ENCODE assay signal across 8 mouse cellular contexts in genomic region chr2:118926361-118926997, GRCm38 (mm10). TPM values are rescaled to one million over a fixed set of nuclear protein-coding genes. Genes with fewer than 3 reads are reported as not detected.
DNase-seq lines count a peak whose midpoint lies in the region; ATAC-seq and TF ChIP-seq lines count a peak whose summit lies in the region.

Gene Chst14, plus strand, starts transcription at chr2:118926496.

- 1% methylated on average over 39 of the region's 47 CpGs for WGBS in hindbrain, embryonic 12.5 days
- under 1% methylated on average over 38 of the region's 47 CpGs for WGBS in limb, embryonic 10.5 days
- 3% methylated on average over 47 of the region's 47 CpGs for WGBS in small intestine, adult 2 months

- H3K27me3 ChIP-seq in hindbrain, embryonic 12.5 days, result no peaks in the 10 kb centered on the region
- no peaks in the 10 kb centered on the region for H3K27me3 ChIP-seq in limb, embryonic 10.5 days (ENCODE audit: low read depth, poor library complexity, severe bottlenecking)
- no peaks in the 10 kb centered on the region for H3K27me3 ChIP-seq in small intestine, adult 2 months (ENCODE audit: control insufficient read depth, insufficient read depth, low read length)

- TF ChIP-seq POLR2A in small intestine, adult 2 months (IDR thresholded peaks at IDR 0.05; ENCODE audit: low read depth, low read length), result no peak

- no peak for TF ChIP-seq CTCF in small intestine, adult 2 months (IDR thresholded peaks at IDR 0.05; ENCODE audit: extremely low read depth, insufficient read length, insufficient replicate concordance, low read depth, low read length)

- no peak for DNase-seq in frontal cortex, adult 2 months (ENCODE audit: extremely low spot score in 1 of 2, low spot score in 1 of 2)
- DNase-seq in cerebellum, adult 9-11 months, result peak; percentile 75
- DNase-seq in gastrocnemius, adult 18-20 months (ENCODE audit: low spot score), result peak; percentile 68
- peak; percentile 87 for DNase-seq in limb, embryonic 10.5 days (ENCODE audit: low spot score)
- DNase-seq in mesoderm, embryonic 11.5 days (ENCODE audit: low read depth, low spot score), result peak; percentile 73

- peaks cover 22% of the 10 kb centered on the region for H3K36me3 ChIP-seq in hindbrain, embryonic 12.5 days
- H3K36me3 ChIP-seq in limb, embryonic 10.5 days, result peaks cover 18% of the 10 kb centered on the region
- peaks cover 10% of the 10 kb centered on the region for H3K36me3 ChIP-seq in small intestine, adult 2 months (ENCODE audit: control insufficient read depth, insufficient read depth, low read length)

- H3K9ac ChIP-seq in hindbrain, embryonic 12.5 days, result peak within 1 kb of the TSS; percentile 81

- no peaks in the 10 kb centered on the region for H3K9me3 ChIP-seq in hindbrain, embryonic 12.5 days (replicated peaks)
- H3K9me3 ChIP-seq in limb, embryonic 10.5 days (replicated peaks), result no peaks in the 10 kb centered on the region

- ATAC-seq in frontal cortex, adult (ENCODE audit: low TSS enrichment), result peak; percentile 50
- ATAC-seq in hindbrain, embryonic 12.5 days (ENCODE audit: low FRiP score), result peak; percentile 83

- H3K4me3 ChIP-seq in hindbrain, embryonic 12.5 days, result peak within 1 kb of the TSS; percentile 60
- peak within 1 kb of the TSS; percentile 78 for H3K4me3 ChIP-seq in limb, embryonic 10.5 days
- peak within 1 kb of the TSS; percentile 92 for H3K4me3 ChIP-seq in small intestine, adult 2 months (ENCODE audit: low read depth, low read length)

- H3K4me2 ChIP-seq in hindbrain, embryonic 12.5 days (replicated peaks), result peak within 1 kb of the TSS; percentile 86

- H3K27ac ChIP-seq in hindbrain, embryonic 12.5 days, result no peak within 1 kb of the TSS
- peak within 1 kb of the TSS; percentile 96 for H3K27ac ChIP-seq in limb, embryonic 10.5 days
- no peak within 1 kb of the TSS for H3K27ac ChIP-seq in small intestine, adult 2 months (ENCODE audit: insufficient read depth, low read depth, low read length)

- peaks cover 38% of the 10 kb centered on the region for H3K4me1 ChIP-seq in hindbrain, embryonic 12.5 days
- H3K4me1 ChIP-seq in limb, embryonic 10.5 days, result peaks cover 45% of the 10 kb centered on the region
- H3K4me1 ChIP-seq in small intestine, adult 2 months (ENCODE audit: control insufficient read depth, insufficient read depth, insufficient read length, low read length), result peaks cover 4% of the 10 kb centered on the region; the same call in 1 of the 2 replicates

RNA-seq across cellular contexts. Expression of gene Chst14, which starts in this region (rescaled TPM):
- polyA plus RNA-seq in frontal cortex, adult 2 months (2012; rRNA removed), result 3.2 and 3.3 TPM in 2 replicates
- total RNA-seq in gastrocnemius, adult 18-20 months (2021), result 1 to 10 TPM; 1.7 to 2.3 TPM
- polyA plus RNA-seq in hindbrain, embryonic 12.5 days (2016; fragmentation: Nextera tagmentation; extraction: Ambion mirVana), result 26.9 and 29.6 TPM in 2 replicates
- polyA plus RNA-seq in limb, embryonic 10.5 days (2016; fragmentation: Nextera tagmentation; extraction: Ambion mirVana), result 26.2 and 30.3 TPM in 2 replicates
- 3.8 and 4.0 TPM in 2 replicates for polyA plus RNA-seq in small intestine, adult 2 months (2012; rRNA removed)

Comparison
In these comparisons a context has a peak if more than half of its experiments do, and no peak if none do; other contexts are left out.
1. DNase-seq: peak in cerebellum, adult 9-11 months (single experiment), gastrocnemius, adult 18-20 months (single experiment), limb, embryonic 10.5 days (single experiment) and mesoderm, embryonic 11.5 days (single experiment); none in frontal cortex, adult 2 months (0 of 2).
2. Peak in every context shown above with its lines, with median percentiles within 50 percentile points of each other: H3K4me3 ChIP-seq.